Mouse (Mus musculus) gastrocnemius, postnatal 25 days (tissue): Measurements from ENCODE around the gene 2410131K14Rik. TPM values are rescaled to one million over a fixed set of nuclear protein-coding genes. Genes with fewer than 3 reads are reported as not detected.

Experiments
- DNase-seq: peaks from one replicate; pipeline ENCODE4 v3.0.0; 2022
- total RNA-seq, 2 experiments: library from RNA; stranded (reverse); gene quantifications; 1 replicate in 1 of 2; 2 replicates in 1 of 2; pipeline ENCODE4 v1.2.3; 2021

Gene 2410131K14Rik
- total RNA-seq, 2 experiments from 2014 or later: 3.8 to 4.1 TPM

DNA sequence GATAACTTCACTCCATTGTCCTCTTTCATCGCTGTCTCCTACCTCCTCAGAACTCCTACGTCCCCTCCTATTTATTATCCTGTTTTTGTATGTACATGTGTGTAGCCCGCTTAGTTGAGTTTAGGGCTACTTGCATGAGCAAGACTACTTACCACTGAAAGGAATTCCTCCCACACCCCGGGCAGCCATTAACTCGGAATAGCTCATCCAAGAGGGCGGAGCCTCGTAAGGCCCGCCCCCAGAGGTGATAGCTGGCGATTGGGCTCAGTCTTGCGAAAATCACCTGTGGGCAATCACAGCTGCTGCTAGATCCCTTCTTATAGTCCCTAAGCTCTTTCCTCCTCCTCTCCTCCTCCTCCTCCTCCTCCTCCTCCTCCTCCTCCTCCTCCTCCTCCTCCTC lies 66.2 kb downstream of the 2410131K14Rik start:
- no peak for DNase-seq

DNA sequence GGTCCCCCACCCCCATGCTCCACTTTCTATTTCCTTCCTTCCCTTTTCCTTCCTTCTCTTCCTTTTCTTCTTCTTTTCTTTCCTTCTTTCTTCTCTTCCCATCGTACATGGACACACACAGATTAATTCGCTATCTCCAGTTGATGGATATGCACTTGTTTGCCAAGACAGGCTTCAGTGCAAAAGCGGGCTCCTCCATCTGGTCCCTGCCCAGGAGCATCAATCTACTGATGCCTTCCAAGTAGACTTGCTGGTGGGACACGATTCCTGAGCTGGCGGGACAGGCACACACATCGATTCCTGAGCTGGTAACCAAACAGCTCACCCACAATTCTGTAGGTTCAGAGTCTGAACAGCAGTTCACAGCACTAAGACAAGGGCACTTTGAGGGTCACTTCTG lies 68.7 kb downstream of the 2410131K14Rik start:
- no peak for DNase-seq

Other genes with a start within 250 kb of the 2410131K14Rik start
- 1 to 10 TPM in 1 of 2 experiments, under 1 TPM in 1; 0.28 to 1.0 TPM for gene Tesc, start 217.5 kb upstream of the 2410131K14Rik start, total RNA-seq
- gene Fbxw8, start 89.8 kb upstream of the 2410131K14Rik start, total RNA-seq: 10 to 100 TPM; 18.5 to 20.1 TPM
- under 1 TPM; 0.15 to 0.32 TPM for gene Hrk, start 80.6 kb upstream of the 2410131K14Rik start, total RNA-seq
- 1 to 10 TPM in 1 of 2 experiments, under 1 TPM in 1; 1.00 to 1.1 TPM for gene Rnft2, start 111 bp upstream of the 2410131K14Rik start, total RNA-seq